Mouse (Mus musculus) MEL (cell line): ENCODE results near the gene Rgs6. TPM values are rescaled to one million over a fixed set of nuclear protein-coding genes. Genes with fewer than 3 reads are reported as not detected.

ENCODE experiments used
- DNase-seq: peaks from one replicate; pipeline ENCODE4 v3.0.0; 2011; ENCODE audit warnings: low read depth, low spot score
- H3K27ac ChIP-seq: 2 replicates; pipeline ENCODE4 v1.5.1; 2012; ENCODE audit warnings: low read depth, mild to moderate bottlenecking, control low read depth, low read length, moderate library complexity; ENCODE audit not compliant: control insufficient read depth
- H3K27me3 ChIP-seq, 2 experiments: fragments of 150-350 bp in 1 of 2; sonication (generic) in 1 of 2; 2 replicates each; pipeline ENCODE4 v1.6.1; 2012; ENCODE audit warnings: low read length in 2 of 2, mild to moderate bottlenecking in 2 of 2, improper control_type of control experiment in 1 of 2, moderate library complexity in 1 of 2; ENCODE audit not compliant: insufficient read depth in 2 of 2, control insufficient read depth in 1 of 2
- H3K36me3 ChIP-seq, 2 experiments: 2 replicates each; pipeline ENCODE4 v1.6.1; 2012 to 2014; ENCODE audit warnings: low read length in 2 of 2, improper control_type of control experiment in 1 of 2, inconsistent platforms in 1 of 2, mild to moderate bottlenecking in 1 of 2; ENCODE audit not compliant: insufficient read depth in 2 of 2, control insufficient read depth in 1 of 2
- H3K4me1 ChIP-seq, 2 experiments: fragments of 150-350 bp in 1 of 2; sonication (generic) in 1 of 2; 2 replicates each; pipeline ENCODE4 v1.6.1; 2012; ENCODE audit warnings: low read length in 2 of 2, improper control_type of control experiment in 1 of 2, mild to moderate bottlenecking in 1 of 2; ENCODE audit not compliant: insufficient read depth in 2 of 2, control insufficient read depth in 1 of 2
- H3K4me3 ChIP-seq, 2 experiments: fragments of 150-350 bp in 1 of 2; sonication (generic) in 1 of 2; 2 replicates each; pipeline ENCODE4 v1.5.1; 2012; ENCODE audit warnings: low read depth in 2 of 2, low read length in 2 of 2, mild to moderate bottlenecking in 2 of 2, moderate library complexity in 2 of 2, control low read depth in 1 of 2, improper control_type of control experiment in 1 of 2; ENCODE audit not compliant: control insufficient read depth in 1 of 2, insufficient read depth in 1 of 2
- H3K79me2 ChIP-seq: 2 replicates; pipeline ENCODE4 v1.6.1; 2012; ENCODE audit warnings: mild to moderate bottlenecking, low read length, moderate library complexity; ENCODE audit not compliant: control insufficient read depth, poor library complexity, insufficient read depth
- H3K9ac ChIP-seq: 2 replicates; pipeline ENCODE4 v1.6.1; 2012; ENCODE audit warnings: low read depth, mild to moderate bottlenecking, control low read depth, low read length, moderate library complexity; ENCODE audit not compliant: control insufficient read depth, poor library complexity, severe bottlenecking
- H3K9me3 ChIP-seq: fragments of 150-350 bp; sonication (generic); replicated peaks from 2 replicates; pipeline ENCODE4 v1.6.1; 2012; ENCODE audit warnings: mild to moderate bottlenecking, low read length, improper control_type of control experiment, moderate library complexity; ENCODE audit not compliant: insufficient read depth
- BHLHE40 ChIP-seq: IDR thresholded peaks from 2 replicates; pipeline ENCODE4 v1.6.1; 2012; ENCODE audit warnings: low read depth, mild to moderate bottlenecking, inconsistent platforms, low read length, improper control_type of control experiment, borderline replicate concordance
- CHD1 ChIP-seq: IDR thresholded peaks from 2 replicates; pipeline ENCODE4 v1.6.1; 2012; ENCODE audit warnings: low read depth, mild to moderate bottlenecking, inconsistent platforms, low read length, improper control_type of control experiment
- CHD2 ChIP-seq: IDR thresholded peaks from 2 replicates; pipeline ENCODE4 v1.6.1; 2011; ENCODE audit warnings: low read length, improper control_type of control experiment
- E2F4 ChIP-seq: IDR thresholded peaks from 2 replicates; pipeline ENCODE4 v1.6.1; 2011; ENCODE audit warnings: low read depth, low read length, improper control_type of control experiment, borderline replicate concordance
- ELF1 ChIP-seq: IDR thresholded peaks from 2 replicates; pipeline ENCODE4 v1.6.1; 2014; ENCODE audit warnings: low read depth, mild to moderate bottlenecking, inconsistent platforms, low read length, improper control_type of control experiment, moderate library complexity
- EP300 ChIP-seq, 2 experiments: IDR thresholded peaks; 2 replicates each; pipeline ENCODE4 v1.6.1; 2011; ENCODE audit warnings: improper control_type of control experiment in 2 of 2, low read length in 2 of 2, low read depth in 1 of 2, mild to moderate bottlenecking in 1 of 2
- ETS1 ChIP-seq: IDR thresholded peaks from 2 replicates; pipeline ENCODE4 v1.6.1; 2012; ENCODE audit warnings: low read depth, mild to moderate bottlenecking, inconsistent platforms, low read length, improper control_type of control experiment, moderate library complexity
- GABPA ChIP-seq: IDR thresholded peaks from 2 replicates; pipeline ENCODE4 v1.6.1; 2012; ENCODE audit warnings: low read depth, mild to moderate bottlenecking, inconsistent platforms, low read length, improper control_type of control experiment, moderate library complexity
- GATA1 ChIP-seq: IDR thresholded peaks from 2 replicates; pipeline ENCODE4 v1.6.1; 2011; ENCODE audit warnings: low read depth, low read length, improper control_type of control experiment
- HCFC1 ChIP-seq: IDR thresholded peaks from 2 replicates; pipeline ENCODE4 v1.6.1; 2012; ENCODE audit warnings: low read depth, mild to moderate bottlenecking, inconsistent platforms, low read length, improper control_type of control experiment, moderate library complexity
- MAFK ChIP-seq: IDR thresholded peaks from 2 replicates; pipeline ENCODE4 v1.6.1; 2011; ENCODE audit warnings: low read depth, mild to moderate bottlenecking, low read length, improper control_type of control experiment, borderline replicate concordance
- MEF2A ChIP-seq: IDR thresholded peaks from 2 replicates; pipeline ENCODE4 v1.6.1; 2014; ENCODE audit warnings: low read depth, mild to moderate bottlenecking, inconsistent platforms, low read length, improper control_type of control experiment; ENCODE audit not compliant: poor library complexity, insufficient replicate concordance, severe bottlenecking; ENCODE audit errors: extremely low read depth
- MXI1 ChIP-seq: IDR thresholded peaks from 2 replicates; pipeline ENCODE4 v1.6.1; 2011; ENCODE audit warnings: mild to moderate bottlenecking, low read depth, low read length, improper control_type of control experiment
- POLR2A ChIP-seq, 2 experiments: IDR thresholded peaks; 2 replicates each; pipeline ENCODE4 v1.6.1; 2011 to 2012; ENCODE audit warnings: low read length in 2 of 2, mild to moderate bottlenecking in 2 of 2, control low read depth in 1 of 2, improper control_type of control experiment in 1 of 2, low read depth in 1 of 2, moderate library complexity in 1 of 2; ENCODE audit not compliant: control insufficient read depth in 1 of 2, insufficient read depth in 1 of 2, poor library complexity in 1 of 2
- POLR2AphosphoS2 ChIP-seq: IDR thresholded peaks from 2 replicates; pipeline ENCODE4 v1.6.1; 2011; ENCODE audit warnings: low read length, improper control_type of control experiment
- POLR2AphosphoS5 ChIP-seq: IDR thresholded peaks from 2 replicates; pipeline ENCODE4 v1.6.1; 2012; ENCODE audit warnings: low read depth, borderline replicate concordance, mild to moderate bottlenecking, inconsistent platforms, low read length, moderate library complexity, mixed read lengths
- RAD21 ChIP-seq: IDR thresholded peaks from 2 replicates; pipeline ENCODE4 v1.6.1; 2011; ENCODE audit warnings: mild to moderate bottlenecking, low read depth, low read length, improper control_type of control experiment
- RCOR1 ChIP-seq: IDR thresholded peaks from 2 replicates; pipeline ENCODE4 v1.6.1; 2012; ENCODE audit warnings: low read depth, mild to moderate bottlenecking, inconsistent platforms, low read length, improper control_type of control experiment
- SIN3A ChIP-seq: IDR thresholded peaks from 2 replicates; pipeline ENCODE4 v1.6.1; 2012; ENCODE audit warnings: low read length, improper control_type of control experiment, inconsistent platforms
- TAL1 ChIP-seq: IDR thresholded peaks from 2 replicates; pipeline ENCODE4 v1.6.1; 2012; ENCODE audit warnings: mild to moderate bottlenecking, inconsistent platforms, low read length, moderate library complexity, mixed read lengths
- TCF12 ChIP-seq: IDR thresholded peaks from 2 replicates; pipeline ENCODE4 v1.6.1; 2014; ENCODE audit warnings: low read depth, mild to moderate bottlenecking, inconsistent platforms, low read length, improper control_type of control experiment, moderate library complexity
- ZKSCAN1 ChIP-seq: IDR thresholded peaks from 2 replicates; pipeline ENCODE4 v1.6.1; 2012; ENCODE audit warnings: low read depth, mild to moderate bottlenecking, inconsistent platforms, low read length, improper control_type of control experiment, moderate library complexity
- ZMIZ1 ChIP-seq: IDR thresholded peaks from 2 replicates; pipeline ENCODE4 v1.6.1; 2012; ENCODE audit warnings: low read depth, mild to moderate bottlenecking, inconsistent platforms, low read length, improper control_type of control experiment, moderate library complexity
- ZNF384 ChIP-seq: IDR thresholded peaks from 2 replicates; pipeline ENCODE4 v1.6.1; 2012; ENCODE audit warnings: low read depth, mild to moderate bottlenecking, inconsistent platforms, low read length, improper control_type of control experiment
- polyA plus RNA-seq, 2 experiments: library from polyadenylated mRNA; stranded (reverse) in 1 of 2; unstranded in 1 of 2; fragments of >175 nt in 1 of 2; fragments of >200 nt in 1 of 2; gene quantifications; 2 replicates each; pipeline versions ENCODE4 v1.2.1 to v1.2.4; 2012; ENCODE audit warnings: low replicate concordance in 2 of 2, low read depth in 1 of 2; ENCODE audit not compliant: insufficient read length in 2 of 2, insufficient read depth in 1 of 2, missing spikeins in 1 of 2
- total RNA-seq: library from RNA; depleted of rRNA; stranded (reverse); fragments of 300-350 nt; gene quantifications from 2 replicates; pipeline ENCODE4 v1.2.3, GENCODE M21; 2012

The Rgs6 gene
- total and polyA plus RNA-seq, 3 experiments: not detected

- H3K4me1 ChIP-seq: no peaks in the 10 kb centered on the region; a peak in 1 of 4 replicates
- no peaks in the 10 kb centered on the region for H3K79me2 ChIP-seq
- H3K9ac ChIP-seq: no peak overlapping the region
- no peak overlapping the region for H3K27ac ChIP-seq
- peaks cover 24% of the 10 kb centered on the region in 2 experiments for H3K27me3 ChIP-seq
- H3K36me3 ChIP-seq: no peaks in the 10 kb centered on the region
- no peak overlapping the region for H3K4me3 ChIP-seq
- TF ChIP-seq ZNF384: no peak
- TF ChIP-seq CHD2: no peak
- no peak for TF ChIP-seq RCOR1
- TF ChIP-seq RAD21: no peak
- TF ChIP-seq POLR2A (IDR thresholded peaks at IDR 0.05; ENCODE audit: control insufficient read depth in 1 of 2, insufficient read depth in 1 of 2, low read depth in 1 of 2, low read length in 2 of 2, poor library complexity in 1 of 2): no peak
- no peak for TF ChIP-seq GABPA
- TF ChIP-seq EP300 (IDR thresholded peaks at IDR 0.05; ENCODE audit: low read depth in 1 of 2, low read length in 2 of 2): no peak
- no peak for TF ChIP-seq BHLHE40
- TF ChIP-seq ETS1: no peak
- no peak for TF ChIP-seq GATA1
- TF ChIP-seq SIN3A: no peak
- no peak for TF ChIP-seq E2F4
- no peak for TF ChIP-seq ZKSCAN1
- no peak for TF ChIP-seq MXI1
- TF ChIP-seq HCFC1: no peak
- no peak for TF ChIP-seq MAFK
- TF ChIP-seq TAL1: no peak
- no peak for DNase-seq
- H3K9me3 ChIP-seq: no peaks in the 10 kb centered on the region
These were observed 592.5 kb downstream of the Rgs6 start for GRCm38 (mm10) chr12:83180561-83180960.

GRCm38 (mm10) chr12:83201674-83202073 is 613.6 kb downstream of the Rgs6 start:
- no peak overlapping the region for H3K27ac ChIP-seq
- H3K36me3 ChIP-seq: no peaks in the 10 kb centered on the region
- no peak overlapping the region for H3K4me3 ChIP-seq
- H3K4me1 ChIP-seq: no peaks in the 10 kb centered on the region; a peak in 2 of 4 replicates
- TF ChIP-seq TAL1: no peak
- TF ChIP-seq TCF12: no peak
- TF ChIP-seq RCOR1: no peak
- TF ChIP-seq ZKSCAN1: no peak
- TF ChIP-seq ZMIZ1: no peak
- no peak for TF ChIP-seq POLR2AphosphoS5
- no peak for TF ChIP-seq GATA1
- no peak for TF ChIP-seq CHD1
- TF ChIP-seq MEF2A: no peak
- no peak for TF ChIP-seq POLR2A (IDR thresholded peaks at IDR 0.05; ENCODE audit: control insufficient read depth in 1 of 2, insufficient read depth in 1 of 2, low read depth in 1 of 2, low read length in 2 of 2, poor library complexity in 1 of 2)
- TF ChIP-seq MAFK: no peak
- TF ChIP-seq POLR2AphosphoS2: no peak
- TF ChIP-seq ELF1: no peak
- DNase-seq: no peak
- H3K9ac ChIP-seq: no peak overlapping the region
- no peaks in the 10 kb centered on the region for H3K9me3 ChIP-seq
- H3K79me2 ChIP-seq: no peaks in the 10 kb centered on the region
- H3K27me3 ChIP-seq: 0 out of 4 replicates have a peak, but pooled peaks cover 0 to 3% of the 10 kb centered on the region in 2 experiments
